Mouse (Mus musculus): Measurements from ENCODE around the gene Slc25a23.

The Slc25a23 gene

GRCm38 (mm10) chr17:57012245-57012795, 47.3 kb downstream of the Slc25a23 start:
- DNase-seq (ENCODE audit: low spot score) = no peak

GRCm38 (mm10) chr17:57011236-57012141, 48.2 kb downstream of the Slc25a23 start, which contains the start of the genes Gtf2f1 and Gm17949:
Gene Gtf2f1 (minus strand): TSS chr17:57011288.
Gene Gm17949 (plus strand): TSS chr17:57011469.
- DNase-seq (ENCODE audit: low spot score) = peak; percentile 95

DNA sequence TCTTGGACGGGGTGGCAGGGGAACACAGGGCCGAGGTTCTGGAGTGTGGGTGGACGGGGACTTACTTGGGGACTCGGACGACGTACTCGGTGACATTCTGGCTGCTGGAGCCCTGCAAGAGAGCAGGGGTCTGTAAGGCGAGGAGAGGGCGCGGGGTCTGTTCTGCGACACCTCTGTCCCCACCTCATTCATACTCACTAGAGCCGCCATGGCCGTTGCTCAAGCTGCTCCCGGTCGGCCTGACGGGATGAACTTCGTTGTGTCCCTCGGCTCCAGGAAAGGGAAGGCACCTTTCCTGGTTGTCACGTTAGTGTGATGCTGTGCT, 48.8 kb downstream of the Slc25a23 start:
- DNase-seq (ENCODE audit: low spot score) = no peak

- no peak for DNase-seq (ENCODE audit: low spot score)
Observed at GRCm38 (mm10) chr17:57007137-57007905, 52.3 kb downstream of the Slc25a23 start.

DNA sequence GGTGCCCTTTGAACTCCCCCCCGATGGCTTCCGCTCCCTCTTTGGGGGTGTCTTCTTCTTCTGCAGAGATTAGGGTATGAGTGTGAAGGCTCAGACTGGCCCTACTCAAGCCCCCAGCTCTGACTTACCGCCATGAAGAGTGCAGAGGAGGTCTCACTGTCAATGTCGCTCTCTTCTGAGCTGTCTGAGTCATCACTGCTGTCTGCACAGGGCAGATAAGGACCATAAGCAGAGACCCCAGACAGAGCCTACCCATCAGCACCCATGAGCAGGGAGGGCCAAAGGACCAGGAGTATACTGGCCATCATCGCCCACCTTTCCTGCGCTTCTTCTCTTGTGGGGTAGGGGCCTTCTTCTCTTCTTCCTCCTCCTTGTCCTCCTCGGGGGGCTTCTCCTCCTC, 55.7 kb downstream of the Slc25a23 start:
- no peak for DNase-seq (ENCODE audit: low spot score)

- no peak for DNase-seq (ENCODE audit: low spot score)
Observed at GRCm38 (mm10) chr17:57001228-57001627, 58.4 kb downstream of the Slc25a23 start.

GRCm38 (mm10) chr17:56999968-57000609, 59.6 kb downstream of the Slc25a23 start, which contains the start of gene Pspn:
Gene Pspn (minus strand): TSS chr17:57000018.
- no peak for DNase-seq (ENCODE audit: low spot score)

DNA sequence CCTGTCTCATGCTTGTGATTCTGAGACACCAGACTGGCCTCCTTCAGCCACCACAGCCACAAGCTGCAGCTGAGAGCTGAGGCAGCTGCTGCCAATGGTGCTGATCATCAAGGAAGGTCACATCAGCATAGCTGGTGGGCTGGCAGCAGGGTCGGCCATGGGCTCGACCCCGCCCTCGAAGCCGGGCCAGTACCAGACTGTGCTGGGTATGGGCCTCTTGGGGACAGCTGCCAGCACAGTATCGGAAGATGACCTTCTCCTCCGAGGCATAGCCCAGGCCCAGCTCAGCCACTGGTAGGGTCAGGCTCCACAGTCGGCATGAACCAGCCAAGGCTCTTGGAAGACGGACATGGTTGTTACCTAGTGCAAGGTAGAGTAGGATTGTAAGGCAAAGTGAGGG, 60.2 kb downstream of the Slc25a23 start:
- DNase-seq (ENCODE audit: low spot score) = no peak

DNA sequence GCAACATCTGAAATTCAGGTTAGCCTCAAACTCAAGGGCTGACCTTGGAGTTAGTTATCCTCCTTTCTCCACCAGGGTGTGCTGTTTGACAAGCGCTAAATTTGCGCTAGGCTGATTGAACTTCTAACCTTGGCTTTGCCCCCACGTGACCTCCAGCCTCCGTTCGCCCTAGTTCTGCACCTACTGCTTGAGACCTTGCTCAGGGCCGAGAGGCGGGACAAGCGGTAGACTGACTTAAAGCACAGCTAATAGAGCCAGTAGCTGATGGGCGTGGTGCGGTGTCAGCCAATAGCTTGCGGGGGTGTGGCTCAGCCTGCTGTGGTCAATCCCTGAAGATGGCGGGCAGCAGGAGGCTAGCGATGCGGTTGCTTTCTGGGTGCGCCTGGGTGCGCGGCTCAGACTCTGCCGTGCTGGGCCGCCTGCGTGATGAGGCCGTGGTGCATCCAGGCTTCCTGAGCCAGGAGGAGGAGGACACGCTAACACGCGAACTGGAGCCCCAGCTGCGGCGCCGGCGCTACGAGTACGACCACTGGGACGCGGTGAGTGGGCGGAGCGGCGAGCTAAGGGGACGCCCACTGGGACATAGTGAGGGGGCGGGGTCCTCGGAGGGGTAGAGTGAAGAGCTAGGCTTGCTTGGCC, 62.5 kb downstream of the Slc25a23 start, which contains the start of gene Alkbh7:
Gene Alkbh7 (plus strand): TSS at position 311 of the 639 bp plus-strand sequence.
- DNase-seq (ENCODE audit: low spot score) = peak; percentile 96

- no peak for DNase-seq (ENCODE audit: low spot score)
Observed at GRCm38 (mm10) chr17:56996506-56996905, 63.2 kb downstream of the Slc25a23 start.

- DNase-seq (ENCODE audit: low spot score) = no peak
Observed at GRCm38 (mm10) chr17:56995046-56995445, 64.6 kb downstream of the Slc25a23 start.
